Mouse (Mus musculus) intestine, embryonic 16.5 days (tissue): Measurements from ENCODE around the gene Knstrn. TPM values are rescaled to one million over a fixed set of nuclear protein-coding genes. Genes with fewer than 3 reads are reported as not detected.

Experiments
- ATAC-seq: fragments of 200-750 bp; cut with Nextera tagmentation; 2 replicates; pipeline ENCODE4 v1.8.0; 2017; ENCODE audit warnings: moderate TSS enrichment, moderate library complexity
- H3K27ac ChIP-seq: fragments of 300-500 bp; sonication (generic); 2 replicates; pipeline ENCODE4 v1.5.1; 2014; ENCODE audit warnings: mild to moderate bottlenecking, low read length
- H3K27me3 ChIP-seq: fragments of 300-500 bp; sonication (generic); replicated peaks from 2 replicates; pipeline ENCODE4 v1.6.1; 2014; ENCODE audit warnings: low read length, control low read depth, mixed read lengths; ENCODE audit not compliant: control insufficient read depth, insufficient read depth
- H3K36me3 ChIP-seq: fragments of 300-500 bp; sonication (generic); 2 replicates; pipeline ENCODE4 v1.6.1; 2014; ENCODE audit warnings: low read length, control low read depth; ENCODE audit not compliant: control insufficient read depth, insufficient read depth
- H3K4me1 ChIP-seq: fragments of 300-500 bp; sonication (generic); 2 replicates; pipeline ENCODE4 v1.6.1; 2014; ENCODE audit warnings: low read length, control low read depth, mixed read lengths; ENCODE audit not compliant: control insufficient read depth, insufficient read depth
- H3K4me2 ChIP-seq: fragments of 300-500 bp; sonication (generic); 2 replicates; pipeline ENCODE4 v1.6.1; 2014; ENCODE audit warnings: low read depth, low read length, control low read depth
- H3K4me3 ChIP-seq: fragments of 300-500 bp; sonication (generic); 2 replicates; pipeline ENCODE4 v1.5.1; 2014; ENCODE audit warnings: mild to moderate bottlenecking, low read length
- H3K9ac ChIP-seq: fragments of 300-500 bp; sonication (generic); 2 replicates; pipeline ENCODE4 v1.6.1; 2014; ENCODE audit warnings: low read depth, low read length
- H3K9me3 ChIP-seq: fragments of 300-500 bp; sonication (generic); 2 replicates; pipeline ENCODE4 v1.6.1; 2016; ENCODE audit warnings: low read length, control low read depth; ENCODE audit not compliant: control insufficient read depth
- WGBS: fragments of 180-500 bp; shearing (Covaris S2); extraction: QIAGEN DNeasy Blood & Tissue Kit; methylation state at CpG from one replicate; pipeline ENCODE4 v1.1.7; 2014; 5-methylcytosine and 5-hydroxymethylcytosine counted together
- polyA plus RNA-seq: library from polyadenylated mRNA; unstranded; fragments of >200 nt; fragmentation: Nextera tagmentation; extraction: Ambion mirVana; gene quantifications from 2 replicates; pipeline ENCODE4 v1.2.1, GENCODE M21; 2015

Knstrn gene
- polyA plus RNA-seq, 1 experiment from 2014 or later = 85.7 TPM

GRCm38 (mm10) chr2:118789501-118789900 is 24.3 kb upstream of the Knstrn start:
- Histone ChIP-seq H3K36me3 (no peaks in the 10 kb centered on the region), H3K4me2 (no peak overlapping the region), H3K9ac (no peak overlapping the region), H3K9me3 (no peaks in the 10 kb centered on the region), H3K4me3 (no peak overlapping the region), H3K27ac (no peak overlapping the region), H3K27me3 (no peaks in the 10 kb centered on the region), H3K4me1 (peaks cover 8% of the 10 kb centered on the region; the same call in 1 of the 2 replicates)
- 86% methylated on average over 11 of the region's 11 CpGs for WGBS
- no peak for ATAC-seq

GRCm38 (mm10) chr2:118790221-118790550 is 23.6 kb upstream of the Knstrn start:
- Histone ChIP-seq H3K4me1 (peaks cover 8% of the 10 kb centered on the region; the same call in 1 of the 2 replicates), H3K36me3 (no peaks in the 10 kb centered on the region), H3K9ac (peak overlapping the region; percentile 43; the same call in 1 of the 2 replicates), H3K9me3 (no peaks in the 10 kb centered on the region), H3K27ac (no peak overlapping the region), H3K4me2 (peak overlapping the region; percentile 51), H3K27me3 (no peaks in the 10 kb centered on the region), H3K4me3 (peak overlapping the region; percentile 24)
- 59% methylated on average over 12 of the region's 12 CpGs for WGBS
- no peak; the same call in 1 of the 2 replicates for ATAC-seq

- H3K27ac ChIP-seq = no peak overlapping the region
- WGBS = 22% methylated on average over 44 of the region's 44 CpGs
- ATAC-seq = peak; percentile 60
- H3K27me3 ChIP-seq = no peaks in the 10 kb centered on the region
- no peaks in the 10 kb centered on the region for H3K36me3 ChIP-seq
- no peaks in the 10 kb centered on the region for H3K9me3 ChIP-seq
- peaks cover 8% of the 10 kb centered on the region; the same call in 1 of the 2 replicates for H3K4me1 ChIP-seq
- H3K4me2 ChIP-seq = peak overlapping the region; percentile 51
- H3K9ac ChIP-seq = peak overlapping the region; percentile 51
- peak overlapping the region; percentile 24 for H3K4me3 ChIP-seq
Measured at GRCm38 (mm10) chr2:118790551-118791525, 23.0 kb upstream of the Knstrn start.

- H3K4me1 ChIP-seq = peaks cover 8% of the 10 kb centered on the region; the same call in 1 of the 2 replicates
- H3K9ac ChIP-seq = no peak overlapping the region
- H3K27me3 ChIP-seq = no peaks in the 10 kb centered on the region
- H3K4me3 ChIP-seq = no peak overlapping the region
- 87% methylated on average over 26 of the region's 26 CpGs for WGBS
- no peak; the same call in 1 of the 2 replicates for ATAC-seq
- H3K27ac ChIP-seq = no peak overlapping the region
- H3K9me3 ChIP-seq = no peaks in the 10 kb centered on the region
- H3K4me2 ChIP-seq = no peak overlapping the region
- no peaks in the 10 kb centered on the region for H3K36me3 ChIP-seq
Measured at GRCm38 (mm10) chr2:118791591-118792258, 22.1 kb upstream of the Knstrn start.

- peaks cover 8% of the 10 kb centered on the region; the same call in 1 of the 2 replicates for H3K4me1 ChIP-seq
- no peak overlapping the region for H3K27ac ChIP-seq
- WGBS = 71% methylated on average over 4 of the region's 4 CpGs
- H3K27me3 ChIP-seq = no peaks in the 10 kb centered on the region
- no peak overlapping the region for H3K4me3 ChIP-seq
- no peak for ATAC-seq
- H3K9me3 ChIP-seq = no peaks in the 10 kb centered on the region
- no peak overlapping the region for H3K9ac ChIP-seq
- no peak overlapping the region for H3K4me2 ChIP-seq
- H3K36me3 ChIP-seq = no peaks in the 10 kb centered on the region
Measured at GRCm38 (mm10) chr2:118792259-118792613, 21.6 kb upstream of the Knstrn start.

- Histone ChIP-seq H3K9ac (no peak overlapping the region), H3K4me1 (peaks cover 8% of the 10 kb centered on the region; the same call in 1 of the 2 replicates), H3K4me2 (no peak overlapping the region), H3K27ac (no peak overlapping the region), H3K27me3 (no peaks in the 10 kb centered on the region), H3K9me3 (no peaks in the 10 kb centered on the region), H3K4me3 (no peak overlapping the region), H3K36me3 (no peaks in the 10 kb centered on the region)
- WGBS = 79% methylated on average over 4 of the region's 4 CpGs
- ATAC-seq = no peak
Measured at GRCm38 (mm10) chr2:118793636-118794035, 20.2 kb upstream of the Knstrn start.

GRCm38 (mm10) chr2:118802542-118803118 is 11.2 kb upstream of the Knstrn start:
- ATAC-seq = 0 out of 2 replicates have a peak, but pooled peaks have one; percentile 45
- H3K9me3 ChIP-seq = no peaks in the 10 kb centered on the region
- H3K4me1 ChIP-seq = no peaks in the 10 kb centered on the region
- H3K9ac ChIP-seq = no peak overlapping the region
- H3K4me3 ChIP-seq = no peak overlapping the region
- H3K4me2 ChIP-seq = no peak overlapping the region
- H3K27me3 ChIP-seq = no peaks in the 10 kb centered on the region
- no peak overlapping the region for H3K27ac ChIP-seq
- WGBS = 61% methylated on average over 4 of the region's 4 CpGs
- no peaks in the 10 kb centered on the region for H3K36me3 ChIP-seq

- Histone ChIP-seq H3K4me1 (no peaks in the 10 kb centered on the region), H3K9ac (no peak overlapping the region), H3K27me3 (no peaks in the 10 kb centered on the region), H3K9me3 (no peaks in the 10 kb centered on the region), H3K36me3 (no peaks in the 10 kb centered on the region), H3K27ac (no peak overlapping the region), H3K4me3 (no peak overlapping the region), H3K4me2 (no peak overlapping the region)
- no peak for ATAC-seq
- WGBS = 79% methylated on average over 2 of the region's 2 CpGs
Measured at GRCm38 (mm10) chr2:118804474-118804873, 9.3 kb upstream of the Knstrn start.

- Histone ChIP-seq H3K9me3 (no peaks in the 10 kb centered on the region), H3K4me3 (no peak overlapping the region), H3K27me3 (no peaks in the 10 kb centered on the region), H3K27ac (no peak overlapping the region), H3K4me1 (no peaks in the 10 kb centered on the region), H3K36me3 (no peaks in the 10 kb centered on the region), H3K9ac (no peak overlapping the region), H3K4me2 (no peak overlapping the region)
- ATAC-seq = peak; percentile 66
- 29% methylated on average over 3 of the region's 3 CpGs for WGBS
Measured at GRCm38 (mm10) chr2:118805137-118805536, 8.7 kb upstream of the Knstrn start.
